Mouse (Mus musculus): Measurements from ENCODE around the gene Dact3. TPM values are rescaled to one million over a fixed set of nuclear protein-coding genes. Genes with fewer than 3 reads are reported as not detected.

Gene Dact3
- polyA plus RNA-seq, 2 experiments: 11.5 to 64.3 TPM

DNA sequence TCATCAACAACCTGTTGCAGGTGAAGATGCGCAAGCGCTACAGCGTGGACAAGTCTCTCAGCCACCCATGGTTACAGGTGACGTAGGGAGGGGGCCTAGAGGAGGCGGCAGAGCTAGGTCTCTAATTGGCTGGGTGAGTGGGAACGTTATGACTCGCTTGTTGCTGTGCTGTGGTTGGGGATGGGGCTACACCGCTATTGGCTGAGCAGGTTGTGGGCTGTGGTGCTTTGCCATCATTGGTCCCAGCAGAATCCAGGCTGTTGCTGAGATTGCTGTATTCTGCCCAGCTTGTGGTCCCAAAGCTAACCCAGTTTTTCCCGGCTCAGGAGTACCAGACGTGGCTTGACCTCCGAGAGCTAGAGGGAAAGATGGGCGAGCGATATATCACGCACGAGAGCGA lies 5.6 kb upstream of the Dact3 start:
- Histone ChIP-seq H3K4me1 (ENCODE audit: control insufficient read depth, insufficient read depth, low read length) (no peaks in the 10 kb centered on the region), H3K9me3 (ENCODE audit: control insufficient read depth, low read length) (no peaks in the 10 kb centered on the region), H3K9ac (ENCODE audit: low read depth, low read length, severe bottlenecking) (no peak overlapping the region), H3K4me3 (replicated peaks; ENCODE audit: low read length) (peak overlapping the region; percentile 18; the same call in 1 of the 2 replicates), H3K27ac (replicated peaks; ENCODE audit: low read depth, low read length) (no peak overlapping the region), H3K27me3 (ENCODE audit: control insufficient read depth, insufficient read depth, low read length) (no peaks in the 10 kb centered on the region), H3K36me3 (ENCODE audit: control insufficient read depth, insufficient read depth, low read length) (peaks cover 61% of the 10 kb centered on the region), H3K4me2 (replicated peaks; ENCODE audit: low read depth, low read length, severe bottlenecking) (peak overlapping the region; percentile 31; the same call in 1 of the 2 replicates)
- peak; percentile 93 for ATAC-seq (ENCODE audit: low FRiP score, low read depth)
- peak; percentile 83 for DNase-seq (ENCODE audit: low spot score)
- TF ChIP-seq POLR2A (IDR thresholded peaks at IDR 0.05; ENCODE audit: borderline replicate concordance, extremely low read depth, insufficient read depth, insufficient read length): no peak
- 31% methylated on average over 16 of the region's 16 CpGs for WGBS

DNA sequence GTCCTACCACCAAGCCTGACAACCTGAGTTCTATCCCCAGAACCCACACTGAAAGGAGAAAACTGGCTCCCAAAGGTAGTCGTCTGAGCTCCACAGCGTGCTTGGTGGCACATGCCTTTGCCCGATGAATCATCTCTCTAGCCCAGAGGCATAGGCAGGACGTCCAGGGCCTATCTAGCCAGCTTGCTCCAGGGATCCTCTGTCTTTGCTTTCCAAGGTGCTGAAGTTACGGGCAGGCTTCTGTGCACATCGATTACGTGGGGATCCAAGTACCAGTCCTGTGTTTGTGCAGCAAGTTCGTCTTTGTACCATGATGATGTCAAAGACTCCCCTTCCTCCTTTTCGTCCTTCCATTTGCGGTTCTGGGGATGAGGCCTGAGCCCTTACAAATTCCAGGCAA lies 3.5 kb upstream of the Dact3 start:
- H3K36me3 ChIP-seq (ENCODE audit: control insufficient read depth, insufficient read depth, low read length): peaks cover 47% of the 10 kb centered on the region
- no peaks in the 10 kb centered on the region for H3K9me3 ChIP-seq (ENCODE audit: control insufficient read depth, low read length)
- no peaks in the 10 kb centered on the region for H3K27me3 ChIP-seq (ENCODE audit: control insufficient read depth, insufficient read depth, low read length)
- ATAC-seq (ENCODE audit: low FRiP score, low read depth): no peak
- no peak overlapping the region for H3K4me2 ChIP-seq (replicated peaks; ENCODE audit: low read depth, low read length, severe bottlenecking)
- no peak overlapping the region for H3K4me3 ChIP-seq (replicated peaks; ENCODE audit: low read length)
- no peak overlapping the region for H3K9ac ChIP-seq (ENCODE audit: low read depth, low read length, severe bottlenecking)
- no peak for DNase-seq (ENCODE audit: low spot score)
- H3K4me1 ChIP-seq (ENCODE audit: control insufficient read depth, insufficient read depth, low read length): peaks cover 3% of the 10 kb centered on the region; the same call in 1 of the 2 replicates
- TF ChIP-seq POLR2A (IDR thresholded peaks at IDR 0.05; ENCODE audit: borderline replicate concordance, extremely low read depth, insufficient read depth, insufficient read length): no peak
- H3K27ac ChIP-seq (replicated peaks; ENCODE audit: low read depth, low read length): no peak overlapping the region
- WGBS: 78% methylated on average over 10 of the region's 10 CpGs

DNA sequence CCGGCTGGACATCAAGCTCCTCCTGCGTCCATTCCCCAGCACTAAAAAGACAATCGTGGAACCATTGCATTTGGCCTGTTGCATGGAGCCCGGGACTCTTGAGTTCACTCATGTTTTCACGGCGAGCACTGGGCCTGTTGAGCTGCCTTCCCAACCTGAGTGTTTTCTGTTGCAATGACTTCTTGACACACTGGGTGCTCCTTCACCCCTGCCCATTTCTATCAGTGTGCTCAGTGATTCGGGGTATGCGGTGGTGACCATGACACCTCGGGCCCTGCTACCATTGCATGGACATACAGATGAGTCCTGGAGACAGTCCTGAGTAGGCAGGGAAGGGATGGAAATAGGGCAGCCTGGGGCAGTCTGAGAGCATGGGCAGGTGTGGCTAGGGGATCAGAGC lies 2.6 kb upstream of the Dact3 start:
- TF ChIP-seq POLR2A (IDR thresholded peaks at IDR 0.05; ENCODE audit: borderline replicate concordance, extremely low read depth, insufficient read depth, insufficient read length): no peak
- Histone ChIP-seq H3K27me3 (ENCODE audit: control insufficient read depth, insufficient read depth, low read length) (no peaks in the 10 kb centered on the region), H3K9ac (ENCODE audit: low read depth, low read length, severe bottlenecking) (no peak overlapping the region), H3K4me3 (replicated peaks; ENCODE audit: low read length) (no peak overlapping the region), H3K27ac (replicated peaks; ENCODE audit: low read depth, low read length) (no peak overlapping the region), H3K36me3 (ENCODE audit: control insufficient read depth, insufficient read depth, low read length) (peaks cover 42% of the 10 kb centered on the region), H3K4me2 (replicated peaks; ENCODE audit: low read depth, low read length, severe bottlenecking) (no peak overlapping the region), H3K4me1 (ENCODE audit: control insufficient read depth, insufficient read depth, low read length) (peaks cover 7% of the 10 kb centered on the region; the same call in 1 of the 2 replicates), H3K9me3 (ENCODE audit: control insufficient read depth, low read length) (no peaks in the 10 kb centered on the region)
- ATAC-seq (ENCODE audit: low FRiP score, low read depth) (no peak), DNase-seq (ENCODE audit: low spot score) (no peak)
- 93% methylated on average over 9 of the region's 9 CpGs for WGBS

DNA sequence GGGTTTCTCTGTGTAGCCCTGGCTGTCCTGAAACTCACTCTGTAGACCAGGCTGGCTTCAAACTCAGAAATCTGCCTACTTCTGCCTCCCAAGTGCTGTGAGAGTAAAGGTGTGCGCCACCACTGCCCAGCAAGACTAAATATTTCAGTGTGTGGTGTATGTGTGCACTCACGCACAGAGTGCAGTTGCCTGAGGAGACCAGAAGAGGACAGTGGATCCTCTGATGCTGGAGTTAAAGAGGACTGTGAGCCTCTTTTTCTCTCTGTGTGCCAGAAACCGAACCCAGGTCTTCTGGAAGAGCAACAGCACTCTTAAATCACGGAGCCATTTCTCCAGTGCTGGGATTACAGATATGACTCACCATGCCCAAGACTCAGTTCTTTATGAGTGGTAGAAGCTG lies 1.7 kb upstream of the Dact3 start:
- Histone ChIP-seq H3K4me2 (replicated peaks; ENCODE audit: low read depth, low read length, severe bottlenecking) (no peak overlapping the region), H3K4me1 (ENCODE audit: control insufficient read depth, insufficient read depth, low read length) (peaks cover 7% of the 10 kb centered on the region; the same call in 1 of the 2 replicates), H3K9ac (ENCODE audit: low read depth, low read length, severe bottlenecking) (no peak overlapping the region), H3K27me3 (ENCODE audit: control insufficient read depth, insufficient read depth, low read length) (no peaks in the 10 kb centered on the region), H3K36me3 (ENCODE audit: control insufficient read depth, insufficient read depth, low read length) (peaks cover 38% of the 10 kb centered on the region), H3K4me3 (replicated peaks; ENCODE audit: low read length) (no peak overlapping the region), H3K27ac (replicated peaks; ENCODE audit: low read depth, low read length) (no peak overlapping the region), H3K9me3 (ENCODE audit: control insufficient read depth, low read length) (no peaks in the 10 kb centered on the region)
- TF ChIP-seq POLR2A (IDR thresholded peaks at IDR 0.05; ENCODE audit: borderline replicate concordance, extremely low read depth, insufficient read depth, insufficient read length): no peak
- DNase-seq (ENCODE audit: low spot score): no peak
- ATAC-seq (ENCODE audit: low FRiP score, low read depth): no peak
- WGBS: 96% methylated on average over 4 of the region's 4 CpGs

DNA sequence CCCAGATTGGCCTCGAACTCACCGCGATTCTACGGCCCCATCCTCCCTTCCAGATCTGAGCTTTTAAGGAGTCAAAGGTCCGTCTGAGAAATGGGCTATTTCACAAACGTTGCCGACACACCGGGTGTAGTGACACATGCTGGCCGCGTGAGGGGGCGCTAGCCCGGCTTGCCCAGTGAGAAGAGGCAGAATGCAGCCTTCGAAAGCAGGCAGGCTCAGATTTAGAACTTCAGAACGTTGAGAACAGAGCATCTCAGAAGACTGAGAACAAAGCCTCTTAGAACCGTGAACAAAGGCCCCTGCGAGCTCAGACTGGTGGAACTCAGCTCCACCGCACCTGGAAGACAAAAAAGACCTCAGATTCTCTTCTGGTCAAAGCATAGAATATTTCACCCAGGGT lies 927 bp upstream of the Dact3 start:
- Histone ChIP-seq H3K9ac (ENCODE audit: low read depth, low read length, severe bottlenecking) (no peak overlapping the region), H3K9me3 (ENCODE audit: control insufficient read depth, low read length) (no peaks in the 10 kb centered on the region), H3K36me3 (ENCODE audit: control insufficient read depth, insufficient read depth, low read length) (peaks cover 38% of the 10 kb centered on the region), H3K27me3 (ENCODE audit: control insufficient read depth, insufficient read depth, low read length) (no peaks in the 10 kb centered on the region), H3K4me1 (ENCODE audit: control insufficient read depth, insufficient read depth, low read length) (peaks cover 7% of the 10 kb centered on the region; the same call in 1 of the 2 replicates), H3K4me2 (replicated peaks; ENCODE audit: low read depth, low read length, severe bottlenecking) (peak overlapping the region; percentile 46), H3K27ac (replicated peaks; ENCODE audit: low read depth, low read length) (peak overlapping the region; percentile 86), H3K4me3 (replicated peaks; ENCODE audit: low read length) (peak overlapping the region; percentile 87)
- no peak for ATAC-seq (ENCODE audit: low FRiP score, low read depth)
- peak; percentile 43; the same call in 1 of the 2 replicates for TF ChIP-seq POLR2A (IDR thresholded peaks at IDR 0.05; ENCODE audit: borderline replicate concordance, extremely low read depth, insufficient read depth, insufficient read length)
- DNase-seq (ENCODE audit: low spot score): peak; percentile 75
- 7% methylated on average over 17 of the region's 17 CpGs for WGBS

Measured in limb, embryonic 14.5 days (tissue).